Mouse (Mus musculus): ENCODE measurements at regions not wholly inside any gene's neighbourhood (a gene's known extent, or its start where the extent isn't known, plus 50 kb on each side); places are given as distances from the start of the nearest gene placed in this dataset.

DNA sequence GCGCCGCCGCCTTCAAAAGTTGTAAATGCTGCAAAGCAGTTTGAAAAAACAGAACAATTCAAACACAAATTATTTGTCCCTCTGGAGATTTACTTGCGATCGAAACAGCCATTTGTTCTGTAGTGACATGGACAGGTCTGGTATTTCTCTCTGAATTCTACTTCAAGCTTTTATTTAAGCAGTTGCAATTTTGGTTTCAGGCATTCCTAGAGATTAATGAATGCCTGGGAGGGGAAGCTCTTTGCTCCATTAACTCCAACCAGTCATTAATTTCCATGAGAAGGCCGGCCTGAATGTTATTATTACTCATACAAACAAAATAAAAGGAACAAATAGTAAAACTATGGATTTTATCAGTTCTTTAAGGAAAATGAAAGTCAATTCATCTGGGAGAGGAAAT is 1327.8 kb upstream of the Flrt2 start:
- TF ChIP-seq CTCF (IDR thresholded peaks at IDR 0.05; ENCODE audit: borderline replicate concordance, insufficient read depth, low read depth, low read length) = no peak
- no peak for TF ChIP-seq POLR2A (IDR thresholded peaks at IDR 0.05; ENCODE audit: borderline replicate concordance, insufficient read depth, low read length)

All from cerebellum, adult 2 months (tissue).